Mouse (Mus musculus) heart, adult 18-20 months (tissue): ENCODE data around the gene Actg1. TPM values are rescaled to one million over a fixed set of nuclear protein-coding genes. Genes with fewer than 3 reads are reported as not detected.
A peak's percentile ranks its signal among the peaks of the same experiment; 100 is the strongest.

Source experiments
- DNase-seq, 2 experiments: peaks; one replicate each; pipeline ENCODE4 v3.0.0; 2021 to 2022; ENCODE audit warnings: mixed read lengths in 1 of 2
- long read RNA-seq, 2 experiments: library from polyadenylated mRNA; stranded (forward); transcript quantifications; one replicate each; pipeline ENCODE4 v2.0.0; 2021
- total RNA-seq, 2 experiments: library from RNA; stranded (reverse); gene quantifications; 2 replicates each; pipeline ENCODE4 v1.2.3; 2021

Gene Actg1
- total RNA-seq: 100 to 1,000 TPM; 286 to 296 TPM
- long read RNA-seq, experiment 1, transcript Actg1-202 (6 exons, 1,952 nt): major isoform, 162 of 185 reads
- long read RNA-seq, experiment 1, partial matches to known transcripts: 10 of 185 reads
- long read RNA-seq, experiment 1, other reads (novel, unspliced or antisense): 8 of 185 reads
- long read RNA-seq, experiment 2, transcript Actg1-206 (7 exons, 1,189 nt): minor isoform, 15 of 102 reads
- long read RNA-seq, experiment 2, transcript Actg1-202 (6 exons, 1,952 nt): major isoform, 61 of 102 reads
- long read RNA-seq, experiment 2, partial matches to known transcripts: 12 of 102 reads
- long read RNA-seq, experiment 2, other reads (novel, unspliced or antisense): 11 of 102 reads

GRCm38 (mm10) chr11:120347791-120348683, at the start of gene Actg1:
TSS of gene Actg1 (minus strand) at chr11:120348542.
- DNase-seq: peak; percentile 88 to 93

GRCm38 (mm10) chr11:120397602-120398001, 49.3 kb upstream of the Actg1 start:
- no peak for DNase-seq

- DNase-seq: no peak
Observed at GRCm38 (mm10) chr11:120395661-120396060, 47.3 kb upstream of the Actg1 start.

GRCm38 (mm10) chr11:120388580-120388979, 40.2 kb upstream of the Actg1 start:
- DNase-seq: no peak

- peak in 1 of 2 experiments; percentile 40 for DNase-seq
Observed at GRCm38 (mm10) chr11:120387157-120387556, 38.8 kb upstream of the Actg1 start.

- DNase-seq: peak; percentile 34 to 66
Observed at GRCm38 (mm10) chr11:120386632-120387031, 38.3 kb upstream of the Actg1 start.

GRCm38 (mm10) chr11:120382509-120382908, 34.2 kb upstream of the Actg1 start:
- peak; percentile 51 to 72 for DNase-seq

- no peak for DNase-seq
Observed at GRCm38 (mm10) chr11:120381157-120381556, 32.8 kb upstream of the Actg1 start.

- no peak for DNase-seq
Observed at GRCm38 (mm10) chr11:120380271-120380670, 31.9 kb upstream of the Actg1 start.

GRCm38 (mm10) chr11:120378611-120379540, 30.5 kb upstream of the Actg1 start, which contains the start of gene Faap100:
TSS of gene Faap100 (minus strand) at chr11:120378764.
- DNase-seq: peak; percentile 89 to 94

GRCm38 (mm10) chr11:120378031-120378610, 29.8 kb upstream of the Actg1 start:
- DNase-seq: no peak

GRCm38 (mm10) chr11:120377337-120377736, 29.0 kb upstream of the Actg1 start:
- DNase-seq: no peak

GRCm38 (mm10) chr11:120376302-120377160, 28.2 kb upstream of the Actg1 start:
- DNase-seq: no peak

- DNase-seq: no peak
Observed at GRCm38 (mm10) chr11:120375324-120375723, 27.0 kb upstream of the Actg1 start.

GRCm38 (mm10) chr11:120373820-120374586, 25.7 kb upstream of the Actg1 start:
- DNase-seq: peak; percentile 83 to 89

- no peak for DNase-seq
Observed at GRCm38 (mm10) chr11:120373025-120373424, 24.7 kb upstream of the Actg1 start.

- peak; percentile 58 to 79 for DNase-seq
Observed at GRCm38 (mm10) chr11:120369656-120370055, 21.3 kb upstream of the Actg1 start.

GRCm38 (mm10) chr11:120366443-120367027, 18.2 kb upstream of the Actg1 start:
- DNase-seq: no peak

- DNase-seq: no peak
Observed at GRCm38 (mm10) chr11:120362891-120363290, 14.5 kb upstream of the Actg1 start.
